Mouse (Mus musculus): ENCODE measurements around the gene Ptprc. TPM values are rescaled to one million over a fixed set of nuclear protein-coding genes. Genes with fewer than 3 reads are reported as not detected.

The Ptprc gene
- polyA plus RNA-seq, 1 experiment from 2014 or later, result 5.4 TPM

GRCm38 (mm10) chr1:138158236-138158635 lies 17.3 kb downstream of the Ptprc start:
- H3K4me2 ChIP-seq, result no peak overlapping the region
- ATAC-seq (replicated peaks; ENCODE audit: low FRiP score) (no peak), DNase-seq (ENCODE audit: low spot score) (no peak)
- no peaks in the 10 kb centered on the region for H3K9me3 ChIP-seq (ENCODE audit: control insufficient read depth, low read length)
- no peaks in the 10 kb centered on the region for H3K4me1 ChIP-seq (replicated peaks; ENCODE audit: control insufficient read depth, insufficient read depth, low read length)
- WGBS, result 71% methylated on average over 3 of the region's 3 CpGs
- no peak overlapping the region for H3K9ac ChIP-seq (ENCODE audit: low read depth, low read length)
- no peak overlapping the region for H3K4me3 ChIP-seq (ENCODE audit: low read depth, low read length)
- no peak overlapping the region for H3K27ac ChIP-seq (ENCODE audit: low read depth, low read length)
- no peaks in the 10 kb centered on the region for H3K36me3 ChIP-seq (ENCODE audit: control insufficient read depth, insufficient read depth, low read length)
- no peaks in the 10 kb centered on the region for H3K27me3 ChIP-seq (replicated peaks; ENCODE audit: control insufficient read depth, insufficient read depth, low read length)

- no peak overlapping the region for H3K4me2 ChIP-seq
- no peak for DNase-seq (ENCODE audit: low spot score)
- no peak overlapping the region for H3K27ac ChIP-seq (ENCODE audit: low read depth, low read length)
- H3K4me1 ChIP-seq (replicated peaks; ENCODE audit: control insufficient read depth, insufficient read depth, low read length), result no peaks in the 10 kb centered on the region
- no peaks in the 10 kb centered on the region for H3K36me3 ChIP-seq (ENCODE audit: control insufficient read depth, insufficient read depth, low read length)
- no peak overlapping the region for H3K9ac ChIP-seq (ENCODE audit: low read depth, low read length)
- ATAC-seq (replicated peaks; ENCODE audit: low FRiP score), result no peak
- no peaks in the 10 kb centered on the region for H3K27me3 ChIP-seq (replicated peaks; ENCODE audit: control insufficient read depth, insufficient read depth, low read length)
- no peak overlapping the region for H3K4me3 ChIP-seq (ENCODE audit: low read depth, low read length)
- 73% methylated on average over 2 of the region's 2 CpGs for WGBS
- no peaks in the 10 kb centered on the region for H3K9me3 ChIP-seq (ENCODE audit: control insufficient read depth, low read length)
Observed at GRCm38 (mm10) chr1:138157709-138158108, 17.8 kb downstream of the Ptprc start.

GRCm38 (mm10) chr1:138157008-138157407 lies 18.5 kb downstream of the Ptprc start:
- ATAC-seq (replicated peaks; ENCODE audit: low FRiP score), result no peak
- H3K4me2 ChIP-seq, result no peak overlapping the region
- H3K36me3 ChIP-seq (ENCODE audit: control insufficient read depth, insufficient read depth, low read length), result no peaks in the 10 kb centered on the region
- no peaks in the 10 kb centered on the region for H3K4me1 ChIP-seq (replicated peaks; ENCODE audit: control insufficient read depth, insufficient read depth, low read length)
- H3K9me3 ChIP-seq (ENCODE audit: control insufficient read depth, low read length), result no peaks in the 10 kb centered on the region
- no peak overlapping the region for H3K9ac ChIP-seq (ENCODE audit: low read depth, low read length)
- no peak overlapping the region for H3K4me3 ChIP-seq (ENCODE audit: low read depth, low read length)
- no peaks in the 10 kb centered on the region for H3K27me3 ChIP-seq (replicated peaks; ENCODE audit: control insufficient read depth, insufficient read depth, low read length)
- no peak for DNase-seq (ENCODE audit: low spot score)
- WGBS, result 78% methylated on average over 3 of the region's 3 CpGs
- H3K27ac ChIP-seq (ENCODE audit: low read depth, low read length), result no peak overlapping the region

GRCm38 (mm10) chr1:138154185-138154785 lies 21.2 kb downstream of the Ptprc start:
- Histone ChIP-seq H3K4me1 (replicated peaks; ENCODE audit: control insufficient read depth, insufficient read depth, low read length) (no peaks in the 10 kb centered on the region), H3K4me3 (ENCODE audit: low read depth, low read length) (no peak overlapping the region), H3K36me3 (ENCODE audit: control insufficient read depth, insufficient read depth, low read length) (no peaks in the 10 kb centered on the region), H3K9ac (ENCODE audit: low read depth, low read length) (no peak overlapping the region), H3K9me3 (ENCODE audit: control insufficient read depth, low read length) (no peaks in the 10 kb centered on the region), H3K27ac (ENCODE audit: low read depth, low read length) (no peak overlapping the region), H3K27me3 (replicated peaks; ENCODE audit: control insufficient read depth, insufficient read depth, low read length) (no peaks in the 10 kb centered on the region), H3K4me2 (no peak overlapping the region)
- 56% methylated on average over 1 of the region's 1 CpGs for WGBS
- no peak for DNase-seq (ENCODE audit: low spot score)
- ATAC-seq (replicated peaks; ENCODE audit: low FRiP score), result no peak

DNA sequence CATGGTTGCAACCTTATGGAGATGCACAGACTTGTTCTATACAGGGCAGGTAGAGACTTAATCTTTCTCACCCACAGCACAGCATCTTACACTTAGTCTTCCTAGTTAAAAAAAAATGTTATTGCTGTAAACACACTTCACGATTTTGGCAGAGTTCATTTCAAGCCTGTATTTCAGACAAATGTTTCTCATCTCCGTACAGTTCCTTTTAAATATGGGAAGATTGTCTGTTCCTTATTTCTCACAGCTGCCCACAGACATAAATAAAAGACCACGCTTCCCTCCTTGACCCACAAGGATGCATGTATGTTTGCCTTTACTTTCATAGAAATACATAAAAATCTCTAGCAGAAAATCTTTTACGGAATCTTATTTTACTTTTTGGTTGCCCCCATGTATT lies 22.4 kb downstream of the Ptprc start:
- 75% methylated on average over 4 of the region's 4 CpGs for WGBS
- H3K9ac ChIP-seq (ENCODE audit: low read depth, low read length), result no peak overlapping the region
- H3K4me2 ChIP-seq, result no peak overlapping the region
- H3K9me3 ChIP-seq (ENCODE audit: control insufficient read depth, low read length), result no peaks in the 10 kb centered on the region
- no peak for DNase-seq (ENCODE audit: low spot score)
- H3K4me1 ChIP-seq (replicated peaks; ENCODE audit: control insufficient read depth, insufficient read depth, low read length), result no peaks in the 10 kb centered on the region
- H3K27me3 ChIP-seq (replicated peaks; ENCODE audit: control insufficient read depth, insufficient read depth, low read length), result no peaks in the 10 kb centered on the region
- no peaks in the 10 kb centered on the region for H3K36me3 ChIP-seq (ENCODE audit: control insufficient read depth, insufficient read depth, low read length)
- H3K27ac ChIP-seq (ENCODE audit: low read depth, low read length), result no peak overlapping the region
- no peak overlapping the region for H3K4me3 ChIP-seq (ENCODE audit: low read depth, low read length)
- no peak for ATAC-seq (replicated peaks; ENCODE audit: low FRiP score)

DNA sequence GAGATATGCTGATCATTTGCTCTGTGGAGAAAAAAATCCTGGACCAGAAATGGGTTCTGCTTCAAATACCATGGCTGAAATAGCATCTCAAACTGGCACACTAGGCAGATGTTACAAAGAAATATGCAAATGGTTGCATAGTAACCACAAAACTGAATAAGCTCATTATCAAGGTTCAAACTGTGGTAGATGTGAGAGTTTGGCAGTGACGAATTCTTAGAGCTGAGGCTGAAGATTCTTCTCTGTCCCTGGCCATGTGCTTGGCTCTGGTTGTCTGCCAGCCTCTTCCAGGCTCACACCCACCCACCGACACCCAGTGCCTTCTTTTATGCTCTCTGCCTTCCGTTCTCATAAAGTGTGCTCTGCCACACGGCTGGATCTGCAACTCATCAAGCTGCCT lies 26.7 kb downstream of the Ptprc start:
- Histone ChIP-seq H3K9ac (ENCODE audit: low read depth, low read length) (no peak overlapping the region), H3K4me1 (replicated peaks; ENCODE audit: control insufficient read depth, insufficient read depth, low read length) (no peaks in the 10 kb centered on the region), H3K36me3 (ENCODE audit: control insufficient read depth, insufficient read depth, low read length) (no peaks in the 10 kb centered on the region), H3K4me2 (no peak overlapping the region), H3K27ac (ENCODE audit: low read depth, low read length) (no peak overlapping the region), H3K4me3 (ENCODE audit: low read depth, low read length) (no peak overlapping the region), H3K9me3 (ENCODE audit: control insufficient read depth, low read length) (no peaks in the 10 kb centered on the region), H3K27me3 (replicated peaks; ENCODE audit: control insufficient read depth, insufficient read depth, low read length) (no peaks in the 10 kb centered on the region)
- ATAC-seq (replicated peaks; ENCODE audit: low FRiP score), result no peak
- no peak for DNase-seq (ENCODE audit: low spot score)
- WGBS, result 62% methylated on average over 4 of the region's 4 CpGs

DNA sequence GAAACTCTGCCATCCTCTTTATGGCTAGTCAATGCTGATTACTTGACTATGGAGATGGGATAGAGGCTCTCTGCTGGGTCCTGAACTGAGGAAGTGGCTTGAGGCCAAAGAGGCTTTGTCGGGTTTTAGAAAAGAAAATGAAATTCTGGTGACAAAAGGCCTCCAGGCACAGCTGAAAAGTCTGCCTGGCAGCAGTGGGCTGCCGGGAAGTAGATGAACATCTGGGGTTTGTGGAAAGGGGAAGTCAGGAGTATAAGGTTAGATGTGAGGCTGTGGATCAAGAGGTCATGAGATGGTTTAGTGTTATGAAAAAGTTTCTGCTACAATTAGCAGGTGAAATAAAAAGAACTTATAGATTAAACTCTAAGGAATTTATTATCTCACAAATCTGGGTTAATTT lies 29.9 kb downstream of the Ptprc start:
- Histone ChIP-seq H3K36me3 (ENCODE audit: control insufficient read depth, insufficient read depth, low read length) (no peaks in the 10 kb centered on the region), H3K27me3 (replicated peaks; ENCODE audit: control insufficient read depth, insufficient read depth, low read length) (no peaks in the 10 kb centered on the region), H3K4me1 (replicated peaks; ENCODE audit: control insufficient read depth, insufficient read depth, low read length) (no peaks in the 10 kb centered on the region), H3K9ac (ENCODE audit: low read depth, low read length) (no peak overlapping the region), H3K9me3 (ENCODE audit: control insufficient read depth, low read length) (no peaks in the 10 kb centered on the region), H3K4me2 (no peak overlapping the region), H3K4me3 (ENCODE audit: low read depth, low read length) (no peak overlapping the region), H3K27ac (ENCODE audit: low read depth, low read length) (no peak overlapping the region)
- ATAC-seq (replicated peaks; ENCODE audit: low FRiP score) (no peak), DNase-seq (ENCODE audit: low spot score) (no peak)
- WGBS, result 33% methylated on average over 2 of the region's 2 CpGs

DNA sequence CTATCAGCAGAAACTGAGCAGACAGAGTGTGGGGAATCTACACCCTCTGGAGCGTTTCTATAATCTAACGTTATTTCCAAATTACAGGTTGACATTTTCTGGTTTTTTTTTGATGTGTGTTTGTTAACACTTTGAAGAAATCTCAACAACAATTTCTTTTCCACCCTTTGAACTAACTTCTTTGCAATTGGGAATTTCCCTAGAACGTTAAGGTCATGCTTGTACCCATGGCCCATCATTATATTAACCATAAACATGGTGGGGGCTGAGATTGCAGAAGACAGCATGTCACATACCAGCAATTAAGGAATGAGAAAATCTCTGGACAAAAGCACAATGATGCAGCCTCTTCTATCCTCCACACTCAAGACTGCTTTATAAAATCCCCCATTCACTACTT lies 30.4 kb downstream of the Ptprc start:
- Histone ChIP-seq H3K9ac (ENCODE audit: low read depth, low read length) (no peak overlapping the region), H3K36me3 (ENCODE audit: control insufficient read depth, insufficient read depth, low read length) (no peaks in the 10 kb centered on the region), H3K4me1 (replicated peaks; ENCODE audit: control insufficient read depth, insufficient read depth, low read length) (no peaks in the 10 kb centered on the region), H3K27ac (ENCODE audit: low read depth, low read length) (no peak overlapping the region), H3K4me3 (ENCODE audit: low read depth, low read length) (no peak overlapping the region), H3K9me3 (ENCODE audit: control insufficient read depth, low read length) (no peaks in the 10 kb centered on the region), H3K4me2 (no peak overlapping the region), H3K27me3 (replicated peaks; ENCODE audit: control insufficient read depth, insufficient read depth, low read length) (no peaks in the 10 kb centered on the region)
- no peak for ATAC-seq (replicated peaks; ENCODE audit: low FRiP score)
- WGBS, result 59% methylated on average over 3 of the region's 3 CpGs
- DNase-seq (ENCODE audit: low spot score), result no peak

DNA sequence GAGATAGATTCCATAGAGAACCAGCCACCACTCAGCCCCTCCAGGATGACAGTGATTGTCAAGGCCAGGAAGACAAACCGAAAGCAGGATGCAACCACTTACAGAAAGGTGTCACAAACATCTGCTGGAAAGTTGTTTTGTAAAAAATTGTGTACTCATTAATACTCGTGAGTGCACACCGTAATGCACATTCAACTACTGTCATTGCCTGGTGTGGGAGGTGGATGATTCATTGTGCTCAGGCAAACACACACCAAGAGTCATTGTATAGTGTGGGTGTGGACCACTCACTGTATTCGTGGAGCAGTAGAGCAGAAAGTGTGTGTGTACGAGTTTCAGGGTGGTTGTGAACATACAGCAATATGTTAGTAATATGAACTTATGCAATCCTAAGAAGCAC lies 31.1 kb downstream of the Ptprc start:
- no peak overlapping the region for H3K4me3 ChIP-seq (ENCODE audit: low read depth, low read length)

More for the DNA sequence above, 31.1 kb downstream of the Ptprc start:
- H3K9ac ChIP-seq (ENCODE audit: low read depth, low read length), result no peak overlapping the region
- no peaks in the 10 kb centered on the region for H3K4me1 ChIP-seq (replicated peaks; ENCODE audit: control insufficient read depth, insufficient read depth, low read length)
- H3K36me3 ChIP-seq (ENCODE audit: control insufficient read depth, insufficient read depth, low read length), result no peaks in the 10 kb centered on the region
- H3K27me3 ChIP-seq (replicated peaks; ENCODE audit: control insufficient read depth, insufficient read depth, low read length), result no peaks in the 10 kb centered on the region
- H3K9me3 ChIP-seq (ENCODE audit: control insufficient read depth, low read length), result no peaks in the 10 kb centered on the region
- no peak overlapping the region for H3K4me2 ChIP-seq
- H3K27ac ChIP-seq (ENCODE audit: low read depth, low read length), result no peak overlapping the region
- no peak for DNase-seq (ENCODE audit: low spot score)
- 83% methylated on average over 5 of the region's 5 CpGs for WGBS
- no peak for ATAC-seq (replicated peaks; ENCODE audit: low FRiP score)

Data from liver, embryonic 11.5 days (tissue).